Comparison of ENCODE assay signal across 16 mouse cellular contexts in the genomic region with DNA sequence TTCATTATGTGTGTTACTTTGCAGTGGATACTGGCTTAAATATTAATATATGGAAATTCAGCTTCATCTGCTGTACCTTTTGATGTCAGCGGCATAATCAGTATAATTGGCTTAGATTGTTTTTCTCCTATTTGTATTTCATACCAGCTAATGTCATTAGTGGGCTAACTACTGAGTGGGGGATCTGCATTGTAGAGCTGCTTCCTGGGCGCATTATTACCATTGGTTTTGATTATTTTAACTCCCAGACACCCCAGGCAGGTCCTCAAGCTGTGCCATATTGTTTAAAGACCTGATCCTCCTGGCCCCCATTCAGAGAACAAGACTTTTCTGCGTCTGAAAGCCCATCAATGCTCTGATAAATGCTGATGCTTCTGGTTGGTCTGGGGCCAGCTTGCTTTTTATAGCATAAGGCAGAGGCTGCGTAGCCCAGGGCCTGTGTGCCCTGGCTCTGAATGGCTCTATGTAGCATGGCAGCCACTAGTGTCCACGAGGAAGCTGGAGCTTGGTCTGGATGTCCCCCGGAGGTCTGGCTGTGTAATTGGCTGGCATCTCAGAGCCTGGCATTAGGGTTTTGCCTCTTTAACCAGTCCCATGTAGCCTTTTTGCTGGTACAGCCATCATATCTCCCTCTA.
DNase-seq lines count a peak whose midpoint lies in the region; ATAC-seq and TF ChIP-seq lines count a peak whose summit lies in the region.
"Had no signal": no experiment of that assay in that cellular context is flagged by ENCODE, and none has a peak within 500 bp of the region (broad histone marks: within the 10 kb centered on the region; RNA-seq: fewer than 3 reads in every experiment).

No protein-coding gene starts in this region.

- WGBS in forebrain, embryonic 14.5 days = 31% methylated on average over 6 of the region's 6 CpGs
- 23% methylated on average over 6 of the region's 6 CpGs for WGBS in forebrain, postnatal 0 days
- 31% methylated on average over 6 of the region's 6 CpGs for WGBS in midbrain, embryonic 14.5 days

- H3K36me3 ChIP-seq in forebrain, embryonic 14.5 days (ENCODE audit: control insufficient read depth, insufficient read depth, low read length) = no peaks in the 10 kb centered on the region
- H3K36me3 ChIP-seq in forebrain, postnatal 0 days (ENCODE audit: insufficient read depth) = no peaks in the 10 kb centered on the region
- no peaks in the 10 kb centered on the region for H3K36me3 ChIP-seq in midbrain, embryonic 14.5 days (ENCODE audit: control insufficient read depth, insufficient read depth, low read length)
- H3K36me3 ChIP-seq: G1E; liver, embryonic 13.5 days had no signal

- no peak overlapping the region for H3K4me2 ChIP-seq in forebrain, embryonic 14.5 days (ENCODE audit: low read length)
- H3K4me2 ChIP-seq in forebrain, postnatal 0 days (ENCODE audit: low read depth) = no peak overlapping the region
- H3K4me2 ChIP-seq in midbrain, embryonic 14.5 days (ENCODE audit: low read length) = no peak overlapping the region
- H3K4me2 ChIP-seq: liver, embryonic 13.5 days had no signal

- no peaks in the 10 kb centered on the region for H3K27me3 ChIP-seq in forebrain, embryonic 14.5 days (replicated peaks; ENCODE audit: control insufficient read depth, insufficient read depth, low read length)
- no peaks in the 10 kb centered on the region for H3K27me3 ChIP-seq in forebrain, postnatal 0 days (ENCODE audit: insufficient read depth, low read length)
- H3K27me3 ChIP-seq in midbrain, embryonic 14.5 days (ENCODE audit: control insufficient read depth, insufficient read depth, low read length) = no peaks in the 10 kb centered on the region
- H3K27me3 ChIP-seq: liver, embryonic 13.5 days had no signal

- H3K9me3 ChIP-seq in forebrain, embryonic 14.5 days (replicated peaks; ENCODE audit: control insufficient read depth, low read length) = no peaks in the 10 kb centered on the region
- H3K9me3 ChIP-seq in forebrain, postnatal 0 days (ENCODE audit: low read length) = no peaks in the 10 kb centered on the region
- no peaks in the 10 kb centered on the region for H3K9me3 ChIP-seq in midbrain, embryonic 14.5 days (ENCODE audit: control insufficient read depth, low read length)
- H3K9me3 ChIP-seq: G1E; liver, embryonic 13.5 days had no signal

- peaks cover 44% of the 10 kb centered on the region for H3K4me1 ChIP-seq in forebrain, embryonic 14.5 days (ENCODE audit: control insufficient read depth, insufficient read depth, low read length)
- H3K4me1 ChIP-seq in forebrain, postnatal 0 days (ENCODE audit: insufficient read depth) = peaks cover 26% of the 10 kb centered on the region
- H3K4me1 ChIP-seq in midbrain, embryonic 14.5 days (ENCODE audit: control insufficient read depth, insufficient read depth, low read length) = peaks cover 51% of the 10 kb centered on the region
- H3K4me1 ChIP-seq: liver, embryonic 13.5 days had no signal

- TF ChIP-seq CTCF in forebrain, postnatal 0 days (IDR thresholded peaks at IDR 0.05; ENCODE audit: low read depth) = no peak

- peak; percentile 66 for ATAC-seq in forebrain, embryonic 14.5 days
- ATAC-seq in forebrain, postnatal 0 days = no peak; the same call in 1 of the 2 replicates
- peak; percentile 78; the same call in 1 of the 2 replicates for ATAC-seq in midbrain, embryonic 14.5 days (ENCODE audit: low FRiP score, low TSS enrichment)

- no peak overlapping the region for H3K4me3 ChIP-seq in forebrain, embryonic 14.5 days (ENCODE audit: low read depth, low read length)
- H3K4me3 ChIP-seq in forebrain, postnatal 0 days (ENCODE audit: low read depth, low read length) = no peak overlapping the region
- H3K4me3 ChIP-seq in midbrain, embryonic 14.5 days (replicated peaks; ENCODE audit: low read depth, low read length) = no peak overlapping the region
- H3K4me3 ChIP-seq: liver, embryonic 13.5 days had no signal

- peak; percentile 72 for DNase-seq in forebrain, embryonic 14.5 days (ENCODE audit: low spot score)
- no peak for DNase-seq in forebrain, postnatal 0 days
- peak; percentile 60 for DNase-seq in retina, postnatal 1 day
- DNase-seq in retina, embryonic 14.5 days (ENCODE audit: low spot score) = no peak
- DNase-seq in midbrain, embryonic 14.5 days = peak; percentile 71
- no peak for DNase-seq in embryo, embryonic 11 days
- no peak for DNase-seq in kidney, adult 9 months
- DNase-seq: cerebellum, adult 18-20 months; heart, postnatal 14 days; kidney, adult 11 months; kidney, postnatal 36 days; liver, embryonic 13.5 days; lung, postnatal 14 days; right cerebral cortex, adult 18-20 months; thymus, adult 2 months had no signal

- no peak overlapping the region for H3K9ac ChIP-seq in forebrain, embryonic 14.5 days (ENCODE audit: low read length)
- H3K9ac ChIP-seq in forebrain, postnatal 0 days = no peak overlapping the region
- H3K9ac ChIP-seq in midbrain, embryonic 14.5 days (replicated peaks; ENCODE audit: low read length) = no peak overlapping the region
- H3K9ac ChIP-seq: liver, embryonic 13.5 days had no signal

- H3K27ac ChIP-seq in forebrain, embryonic 14.5 days (ENCODE audit: low read depth, low read length) = peak overlapping the region; percentile 74; the same call in 1 of the 2 replicates
- H3K27ac ChIP-seq in forebrain, postnatal 0 days (ENCODE audit: low read depth, low read length) = no peak overlapping the region
- H3K27ac ChIP-seq in midbrain, embryonic 14.5 days (replicated peaks; ENCODE audit: low read depth, low read length) = peak overlapping the region; percentile 73
- H3K27ac ChIP-seq: liver, embryonic 13.5 days had no signal

Comparison
In these comparisons a context has a peak if more than half of its experiments do, and no peak if none do; other contexts are left out.
1. DNase-seq: peak in forebrain, embryonic 14.5 days (single experiment), retina, postnatal 1 day (single experiment) and midbrain, embryonic 14.5 days (single experiment); none in forebrain, postnatal 0 days (single experiment), retina, embryonic 14.5 days (single experiment), embryo, embryonic 11 days (single experiment) and kidney, adult 9 months (single experiment).